Mouse (Mus musculus): ENCODE measurements around the gene Rasgef1b. TPM values are rescaled to one million over a fixed set of nuclear protein-coding genes. Genes with fewer than 3 reads are reported as not detected.

The Rasgef1b gene
- polyA plus RNA-seq, 1 experiment: 63.5 TPM

DNA sequence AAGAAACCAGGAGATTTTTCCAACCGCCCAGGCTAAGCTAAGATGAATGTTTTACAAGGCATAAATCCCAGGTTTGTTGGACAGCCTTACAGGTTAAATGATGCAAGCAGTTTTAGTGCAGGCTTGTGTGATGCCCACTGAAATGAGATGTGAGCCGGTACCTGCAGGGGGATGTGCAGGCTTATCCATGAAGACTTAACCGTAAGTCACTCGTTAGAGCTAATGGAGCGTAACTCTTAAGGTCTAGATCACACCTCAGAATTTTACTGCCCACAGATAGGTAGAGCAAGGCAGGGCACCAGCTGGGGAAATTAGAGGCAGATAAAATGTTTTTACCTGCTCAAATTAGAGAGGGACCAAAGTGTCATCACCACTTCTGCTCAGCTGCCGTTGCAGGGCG, 14.0 kb upstream of the Rasgef1b start:
- TF ChIP-seq CTCF (IDR thresholded peaks at IDR 0.05; ENCODE audit: extremely low read depth, insufficient read depth, low read length): no peak
- no peak for TF ChIP-seq POLR2A (IDR thresholded peaks at IDR 0.05; ENCODE audit: extremely low read depth, insufficient read depth, low read length)
- Histone ChIP-seq H3K4me1 (ENCODE audit: control insufficient read depth, insufficient read depth, low read length) (no peaks in the 10 kb centered on the region), H3K4me3 (ENCODE audit: insufficient read depth, low read length) (no peak overlapping the region), H3K27ac (ENCODE audit: insufficient read depth, low read length) (no peak overlapping the region)

- H3K4me3 ChIP-seq (ENCODE audit: insufficient read depth, low read length): no peak overlapping the region
- H3K27ac ChIP-seq (ENCODE audit: insufficient read depth, low read length): no peak overlapping the region
- H3K4me1 ChIP-seq (ENCODE audit: control insufficient read depth, insufficient read depth, low read length): no peaks in the 10 kb centered on the region
- TF ChIP-seq CTCF (IDR thresholded peaks at IDR 0.05; ENCODE audit: extremely low read depth, insufficient read depth, low read length) (no peak), POLR2A (IDR thresholded peaks at IDR 0.05; ENCODE audit: extremely low read depth, insufficient read depth, low read length) (no peak)
Measured at GRCm38 (mm10) chr5:99742056-99742455, 13.2 kb upstream of the Rasgef1b start.

DNA sequence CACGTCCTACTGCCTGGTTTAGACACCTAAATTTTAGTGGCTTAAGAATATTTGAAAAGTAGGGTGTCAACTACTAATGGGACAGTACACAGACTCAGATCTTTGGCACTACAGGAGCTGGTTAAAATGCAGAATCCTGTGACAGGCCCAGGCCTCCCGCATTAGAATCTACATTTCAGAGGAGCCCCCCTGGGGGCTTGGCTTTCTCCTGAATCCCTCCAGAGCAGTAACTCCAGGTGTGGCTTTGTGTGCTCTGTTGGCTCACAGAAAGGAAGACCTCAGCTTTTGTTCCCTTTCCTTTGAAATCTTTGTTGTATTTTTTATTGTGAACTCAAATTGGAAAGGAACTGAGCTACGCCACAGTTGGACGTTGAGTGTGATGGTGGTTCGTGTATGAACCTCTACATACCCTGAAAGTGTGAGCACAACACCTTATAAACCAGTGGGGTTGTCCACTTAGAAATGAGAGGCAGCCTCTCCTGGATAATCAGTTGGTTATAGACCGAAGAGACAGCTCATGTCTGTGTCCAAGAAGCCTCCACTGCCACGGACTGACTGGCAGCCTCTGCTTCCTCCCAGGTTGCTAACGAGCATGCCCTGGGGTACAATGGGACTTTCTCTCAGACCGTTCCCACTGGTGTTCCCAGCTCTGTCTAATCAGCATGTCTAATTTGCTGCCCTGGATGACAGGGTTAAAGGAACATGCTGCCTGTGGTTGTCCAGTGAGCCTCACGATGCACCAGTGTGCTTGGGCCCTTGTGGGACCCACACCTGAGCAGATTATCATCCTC, 9.3 kb upstream of the Rasgef1b start:
- no peak for TF ChIP-seq POLR2A (IDR thresholded peaks at IDR 0.05; ENCODE audit: extremely low read depth, insufficient read depth, low read length)
- TF ChIP-seq CTCF (IDR thresholded peaks at IDR 0.05; ENCODE audit: extremely low read depth, insufficient read depth, low read length): no peak
- Histone ChIP-seq H3K27ac (ENCODE audit: insufficient read depth, low read length) (no peak overlapping the region), H3K4me1 (ENCODE audit: control insufficient read depth, insufficient read depth, low read length) (no peaks in the 10 kb centered on the region), H3K4me3 (ENCODE audit: insufficient read depth, low read length) (no peak overlapping the region)

- Histone ChIP-seq H3K4me3 (ENCODE audit: insufficient read depth, low read length) (no peak overlapping the region; the same call in 1 of the 2 replicates), H3K27ac (ENCODE audit: insufficient read depth, low read length) (no peak overlapping the region), H3K4me1 (ENCODE audit: control insufficient read depth, insufficient read depth, low read length) (no peaks in the 10 kb centered on the region; the same call in none of the 2 replicates)
- no peak for TF ChIP-seq POLR2A (IDR thresholded peaks at IDR 0.05; ENCODE audit: extremely low read depth, insufficient read depth, low read length)
- no peak for TF ChIP-seq CTCF (IDR thresholded peaks at IDR 0.05; ENCODE audit: extremely low read depth, insufficient read depth, low read length)
Measured at GRCm38 (mm10) chr5:99729931-99730330, 1.1 kb upstream of the Rasgef1b start.

GRCm38 (mm10) chr5:99729361-99729882, 557 bp upstream of the Rasgef1b start:
- peak overlapping the region; percentile 54 for H3K4me3 ChIP-seq (ENCODE audit: insufficient read depth, low read length)
- TF ChIP-seq POLR2A (IDR thresholded peaks at IDR 0.05; ENCODE audit: extremely low read depth, insufficient read depth, low read length) (no peak), CTCF (IDR thresholded peaks at IDR 0.05; ENCODE audit: extremely low read depth, insufficient read depth, low read length) (no peak)
- no peak overlapping the region for H3K27ac ChIP-seq (ENCODE audit: insufficient read depth, low read length)
- H3K4me1 ChIP-seq (ENCODE audit: control insufficient read depth, insufficient read depth, low read length): no peaks in the 10 kb centered on the region; the same call in none of the 2 replicates

DNA sequence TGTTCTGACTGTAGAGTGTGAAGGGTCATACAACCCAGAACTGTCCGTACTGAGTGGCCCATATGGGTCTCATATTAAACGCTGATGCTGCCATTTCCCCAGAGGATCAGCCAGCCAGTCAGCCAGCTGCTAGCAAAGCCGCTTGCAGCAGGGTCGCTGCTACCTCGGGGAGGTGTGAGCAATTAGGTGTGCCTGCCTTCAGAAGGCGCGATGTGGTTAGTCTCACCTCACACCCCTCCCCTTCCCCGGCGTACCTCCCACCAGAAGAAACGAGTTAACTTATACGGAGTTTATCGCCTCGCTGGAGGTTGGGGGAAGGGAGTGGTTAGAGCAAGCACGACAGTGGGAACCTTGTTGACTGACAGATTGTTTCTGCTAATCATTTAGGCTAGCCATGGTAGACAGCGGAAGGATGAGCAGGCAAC, 826 bp downstream of the Rasgef1b start:
- Histone ChIP-seq H3K4me3 (ENCODE audit: insufficient read depth, low read length) (peak overlapping the region; percentile 54), H3K4me1 (ENCODE audit: control insufficient read depth, insufficient read depth, low read length) (no peaks in the 10 kb centered on the region; the same call in none of the 2 replicates), H3K27ac (ENCODE audit: insufficient read depth, low read length) (no peak overlapping the region)
- TF ChIP-seq POLR2A (IDR thresholded peaks at IDR 0.05; ENCODE audit: extremely low read depth, insufficient read depth, low read length) (0 out of 2 replicates have a peak, but pooled peaks have one; percentile 15), CTCF (IDR thresholded peaks at IDR 0.05; ENCODE audit: extremely low read depth, insufficient read depth, low read length) (no peak)

DNA sequence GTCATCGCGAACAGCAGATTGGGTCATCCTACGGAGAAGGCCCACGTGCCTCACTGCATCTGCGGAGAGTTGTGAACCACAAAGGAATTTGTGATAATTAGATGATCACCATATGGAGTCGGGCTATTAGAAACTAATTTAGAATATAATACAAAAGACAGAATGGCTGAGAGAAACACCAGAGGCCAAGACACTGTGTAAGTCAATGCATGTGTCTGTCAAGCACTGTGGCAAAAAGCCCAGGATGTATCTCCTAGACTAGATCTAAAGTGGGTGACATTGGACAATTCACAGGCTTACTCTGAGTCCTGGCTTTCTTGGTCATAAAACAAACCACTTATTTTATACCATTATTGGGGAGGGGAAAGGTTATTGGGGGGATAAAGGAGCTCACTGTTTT, 4.9 kb downstream of the Rasgef1b start:
- TF ChIP-seq POLR2A (IDR thresholded peaks at IDR 0.05; ENCODE audit: extremely low read depth, insufficient read depth, low read length) (no peak), CTCF (IDR thresholded peaks at IDR 0.05; ENCODE audit: extremely low read depth, insufficient read depth, low read length) (no peak)
- Histone ChIP-seq H3K27ac (ENCODE audit: insufficient read depth, low read length) (no peak overlapping the region), H3K4me3 (ENCODE audit: insufficient read depth, low read length) (no peak overlapping the region), H3K4me1 (ENCODE audit: control insufficient read depth, insufficient read depth, low read length) (no peaks in the 10 kb centered on the region; the same call in none of the 2 replicates)

- TF ChIP-seq CTCF (IDR thresholded peaks at IDR 0.05; ENCODE audit: extremely low read depth, insufficient read depth, low read length) (no peak), POLR2A (IDR thresholded peaks at IDR 0.05; ENCODE audit: extremely low read depth, insufficient read depth, low read length) (no peak)
- no peak overlapping the region for H3K4me3 ChIP-seq (ENCODE audit: insufficient read depth, low read length)
- no peak overlapping the region for H3K27ac ChIP-seq (ENCODE audit: insufficient read depth, low read length)
- no peaks in the 10 kb centered on the region; the same call in 1 of the 2 replicates for H3K4me1 ChIP-seq (ENCODE audit: control insufficient read depth, insufficient read depth, low read length)
Measured at GRCm38 (mm10) chr5:99722310-99722709, 6.6 kb downstream of the Rasgef1b start.

- TF ChIP-seq CTCF (IDR thresholded peaks at IDR 0.05; ENCODE audit: extremely low read depth, insufficient read depth, low read length) (no peak), POLR2A (IDR thresholded peaks at IDR 0.05; ENCODE audit: extremely low read depth, insufficient read depth, low read length) (no peak)
- Histone ChIP-seq H3K4me3 (ENCODE audit: insufficient read depth, low read length) (no peak overlapping the region), H3K4me1 (ENCODE audit: control insufficient read depth, insufficient read depth, low read length) (peaks cover 2% of the 10 kb centered on the region; the same call in 1 of the 2 replicates), H3K27ac (ENCODE audit: insufficient read depth, low read length) (no peak overlapping the region)
Measured at GRCm38 (mm10) chr5:99720554-99720953, 8.3 kb downstream of the Rasgef1b start.

DNA sequence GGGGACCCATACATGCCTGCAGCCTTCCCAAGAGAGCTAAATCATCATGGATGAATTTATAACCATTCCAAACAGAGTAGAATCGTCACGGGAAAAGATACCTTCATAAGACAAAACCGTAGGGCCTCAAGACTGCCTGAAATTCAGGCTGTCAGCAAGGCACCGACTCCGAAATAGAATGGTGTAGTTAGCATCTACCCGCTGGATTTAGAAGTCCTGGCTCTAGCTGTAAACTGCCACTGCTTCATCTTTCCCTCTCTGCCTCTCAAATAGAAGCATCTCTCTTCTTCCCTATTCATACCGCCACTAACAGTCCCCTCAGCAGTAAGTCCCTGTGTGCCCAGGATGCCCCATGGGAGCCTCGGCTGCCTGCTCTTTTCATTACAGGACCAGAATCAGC, 10.9 kb downstream of the Rasgef1b start:
- Histone ChIP-seq H3K4me1 (ENCODE audit: control insufficient read depth, insufficient read depth, low read length) (peaks cover 2% of the 10 kb centered on the region; the same call in 1 of the 2 replicates), H3K27ac (ENCODE audit: insufficient read depth, low read length) (no peak overlapping the region), H3K4me3 (ENCODE audit: insufficient read depth, low read length) (no peak overlapping the region)
- TF ChIP-seq CTCF (IDR thresholded peaks at IDR 0.05; ENCODE audit: extremely low read depth, insufficient read depth, low read length): no peak
- TF ChIP-seq POLR2A (IDR thresholded peaks at IDR 0.05; ENCODE audit: extremely low read depth, insufficient read depth, low read length): no peak

Measured in cortical plate, adult 2 months (tissue).